Mouse (Mus musculus) bone marrow, adult 2 months (tissue): ENCODE measurements around the gene Pym1.

Experiments used
- CTCF ChIP-seq: fragments of 200-500 bp; IDR thresholded peaks from 2 replicates; pipeline ENCODE4 v1.5.1; 2011; ENCODE audit warnings: low read length, control low read depth; ENCODE audit not compliant: control insufficient read depth, insufficient read depth
- POLR2A ChIP-seq: fragments of 200-500 bp; IDR thresholded peaks from 2 replicates; pipeline ENCODE4 v1.6.1; 2011; ENCODE audit warnings: low read depth, mild to moderate bottlenecking, control low read depth, low read length, borderline replicate concordance; ENCODE audit not compliant: control insufficient read depth

DNA sequence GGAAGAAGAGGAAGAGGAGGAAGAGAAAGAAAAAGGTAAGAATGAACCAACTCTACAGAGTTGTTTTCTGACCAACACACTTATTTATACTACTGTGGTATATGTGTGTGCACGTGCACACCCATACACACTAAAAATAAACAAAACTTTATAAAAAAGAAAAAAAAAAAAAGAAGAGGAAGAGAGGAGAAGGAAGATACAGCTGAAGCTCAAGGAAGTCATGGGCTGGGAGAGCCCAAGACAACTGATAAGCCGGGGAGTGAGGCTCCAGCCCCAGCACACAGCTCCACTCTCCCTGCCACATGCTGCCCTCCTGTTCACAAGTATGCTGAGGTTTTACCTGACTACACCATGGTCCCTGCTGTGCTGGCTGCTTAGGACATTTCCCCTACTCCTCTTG, 7.4 kb upstream of the Pym1 start:
- TF ChIP-seq CTCF (no peak), POLR2A (no peak)
